Mouse (Mus musculus): ENCODE results near the gene 9530003J23Rik. TPM values are rescaled to one million over a fixed set of nuclear protein-coding genes. Genes with fewer than 3 reads are reported as not detected.
"Not testable (repeated sequence)": the region's sequence is repeated elsewhere in the genome, so short reads cannot be mapped to it uniquely, and the experiment has no call there.

9530003J23Rik gene
- polyA plus RNA-seq, 1 experiment from 2014 or later: not detected

DNA sequence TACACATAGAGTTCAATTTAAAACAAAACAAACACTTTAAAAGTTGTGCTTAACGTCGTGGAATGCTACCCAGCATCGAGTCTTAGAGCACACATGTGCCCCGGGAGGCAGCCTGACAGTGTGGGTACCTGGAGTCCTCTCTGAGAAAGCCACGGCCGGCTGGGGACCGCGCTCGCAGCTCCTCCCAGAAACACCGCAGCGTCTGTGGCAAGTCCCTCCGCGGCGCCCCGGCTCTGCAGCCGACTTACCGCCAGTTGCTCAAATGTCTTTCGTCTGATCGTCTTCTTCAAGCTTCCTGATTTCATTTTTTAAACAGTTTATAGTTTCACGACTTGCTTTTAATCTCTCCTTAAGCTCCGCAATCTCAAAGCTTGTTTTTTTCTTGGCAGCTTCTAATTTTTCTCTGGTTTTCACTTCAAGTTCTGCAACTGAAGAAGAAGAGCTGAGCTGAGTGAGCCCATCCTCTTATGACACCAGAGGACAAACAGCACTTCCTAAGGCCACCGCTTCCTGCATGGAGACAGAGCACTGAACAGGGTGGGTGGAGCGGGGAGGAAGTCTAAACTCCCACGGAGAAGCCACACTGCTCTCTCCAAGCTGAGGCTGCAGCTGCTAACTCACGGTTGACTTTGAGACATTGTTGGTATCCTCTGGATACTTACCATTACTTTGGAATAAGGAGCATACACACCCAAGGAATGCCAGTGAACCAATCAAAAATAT, 22.9 kb downstream of the 9530003J23Rik start:
- 92% methylated on average over 25 of the region's 25 CpGs for WGBS
- Histone ChIP-seq H3K36me3 (ENCODE audit: control insufficient read depth, insufficient read depth, low read length) (peaks cover 72% of the 10 kb centered on the region), H3K4me1 (ENCODE audit: control insufficient read depth in 2 of 2, insufficient read depth in 2 of 2, low read length in 2 of 2) (peaks cover 2% of the 10 kb centered on the region in 2 experiments; a peak in 2 of 4 replicates), H3K4me3 (ENCODE audit: control insufficient read depth in 1 of 2, insufficient read depth in 1 of 2, low read depth in 1 of 2, low read length in 2 of 2) (no peak overlapping the region), H3K9ac (ENCODE audit: low read length) (no peak overlapping the region), H3K27ac (replicated peaks in 1 of 2; ENCODE audit: control insufficient read depth in 1 of 2, insufficient read depth in 1 of 2, low read depth in 2 of 2, low read length in 2 of 2) (no peak overlapping the region), H3K9me3 (ENCODE audit: control insufficient read depth, low read length) (no peaks in the 10 kb centered on the region), H3K27me3 (ENCODE audit: control insufficient read depth, insufficient read depth, low read length) (no peaks in the 10 kb centered on the region), H3K4me2 (ENCODE audit: low read length) (no peak overlapping the region)
- ATAC-seq (ENCODE audit: insufficient number of reproducible peaks, insufficient read depth, low FRiP score, low read depth): no peak

DNA sequence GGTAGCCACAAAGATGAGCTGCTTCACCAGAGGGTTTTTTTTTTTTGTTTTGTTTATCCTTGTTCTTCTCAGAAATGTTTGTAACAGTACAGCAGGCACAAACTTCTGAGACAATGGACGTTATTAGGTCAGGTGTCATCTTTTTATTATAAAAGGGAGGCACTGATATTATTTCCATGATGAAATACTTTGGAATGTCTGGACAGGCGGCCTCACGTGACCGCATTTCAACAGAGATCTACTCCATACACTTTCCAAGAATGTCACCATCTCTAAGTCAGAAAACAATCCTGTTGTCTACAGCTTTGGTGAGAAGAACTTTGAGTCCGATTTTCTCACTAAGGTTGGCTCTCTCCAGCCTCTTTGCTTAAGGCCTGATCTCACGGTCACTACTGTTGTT, 27.5 kb downstream of the 9530003J23Rik start:
- WGBS: 80% methylated on average over 6 of the region's 6 CpGs
- Histone ChIP-seq H3K9ac (ENCODE audit: low read length) (no peak overlapping the region), H3K4me1 (ENCODE audit: control insufficient read depth in 2 of 2, insufficient read depth in 2 of 2, low read length in 2 of 2) (peaks cover 3 to 15% of the 10 kb centered on the region in 2 experiments), H3K27ac (replicated peaks in 1 of 2; ENCODE audit: control insufficient read depth in 1 of 2, insufficient read depth in 1 of 2, low read depth in 2 of 2, low read length in 2 of 2) (peak overlapping the region; percentile 52 to 60; a peak in 3 of 4 replicates), H3K9me3 (ENCODE audit: control insufficient read depth, low read length) (no peaks in the 10 kb centered on the region), H3K27me3 (ENCODE audit: control insufficient read depth, insufficient read depth, low read length) (no peaks in the 10 kb centered on the region), H3K4me3 (ENCODE audit: control insufficient read depth in 1 of 2, insufficient read depth in 1 of 2, low read depth in 1 of 2, low read length in 2 of 2) (no peak overlapping the region), H3K36me3 (ENCODE audit: control insufficient read depth, insufficient read depth, low read length) (peaks cover 29% of the 10 kb centered on the region), H3K4me2 (ENCODE audit: low read length) (no peak overlapping the region)
- ATAC-seq (ENCODE audit: insufficient number of reproducible peaks, insufficient read depth, low FRiP score, low read depth): no peak

DNA sequence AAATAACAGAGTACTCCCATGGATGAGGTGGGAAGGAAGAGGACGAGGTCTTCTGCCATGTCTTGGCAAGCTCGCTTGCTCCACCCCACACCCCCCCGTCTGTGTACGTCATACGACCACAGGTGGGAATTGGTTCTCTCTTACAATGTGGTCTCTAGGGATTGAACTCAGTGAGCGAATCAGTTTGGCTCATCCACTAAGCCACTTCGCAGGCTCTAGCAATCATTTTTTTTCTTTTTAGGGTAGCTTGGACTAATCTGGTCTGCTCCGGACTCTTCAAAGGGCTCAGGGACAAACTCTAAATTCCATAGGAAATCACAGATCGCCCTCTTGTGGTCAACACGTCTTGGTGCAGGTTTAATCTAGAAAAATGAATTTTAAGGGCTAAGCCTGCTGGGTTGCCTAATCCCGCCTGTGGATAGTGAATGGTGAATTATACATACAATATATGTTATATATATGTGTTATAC, 29.0 kb downstream of the 9530003J23Rik start:
- Histone ChIP-seq H3K36me3 (ENCODE audit: control insufficient read depth, insufficient read depth, low read length) (peaks cover 13% of the 10 kb centered on the region), H3K4me3 (ENCODE audit: control insufficient read depth in 1 of 2, insufficient read depth in 1 of 2, low read depth in 1 of 2, low read length in 2 of 2) (peak overlapping the region; percentile 33 to 36), H3K4me2 (ENCODE audit: low read length) (peak overlapping the region; percentile 61), H3K9me3 (ENCODE audit: control insufficient read depth, low read length) (no peaks in the 10 kb centered on the region), H3K9ac (ENCODE audit: low read length) (peak overlapping the region; percentile 59; the same call in 1 of the 2 replicates), H3K4me1 (ENCODE audit: control insufficient read depth in 2 of 2, insufficient read depth in 2 of 2, low read length in 2 of 2) (peaks cover 3 to 15% of the 10 kb centered on the region in 2 experiments), H3K27ac (replicated peaks in 1 of 2; ENCODE audit: control insufficient read depth in 1 of 2, insufficient read depth in 1 of 2, low read depth in 2 of 2, low read length in 2 of 2) (no peak overlapping the region), H3K27me3 (ENCODE audit: control insufficient read depth, insufficient read depth, low read length) (no peaks in the 10 kb centered on the region)
- 11% methylated on average over 11 of the region's 11 CpGs for WGBS
- 0 out of 2 replicates have a peak, but pooled peaks have one; percentile 18 for ATAC-seq (ENCODE audit: insufficient number of reproducible peaks, insufficient read depth, low FRiP score, low read depth)

DNA sequence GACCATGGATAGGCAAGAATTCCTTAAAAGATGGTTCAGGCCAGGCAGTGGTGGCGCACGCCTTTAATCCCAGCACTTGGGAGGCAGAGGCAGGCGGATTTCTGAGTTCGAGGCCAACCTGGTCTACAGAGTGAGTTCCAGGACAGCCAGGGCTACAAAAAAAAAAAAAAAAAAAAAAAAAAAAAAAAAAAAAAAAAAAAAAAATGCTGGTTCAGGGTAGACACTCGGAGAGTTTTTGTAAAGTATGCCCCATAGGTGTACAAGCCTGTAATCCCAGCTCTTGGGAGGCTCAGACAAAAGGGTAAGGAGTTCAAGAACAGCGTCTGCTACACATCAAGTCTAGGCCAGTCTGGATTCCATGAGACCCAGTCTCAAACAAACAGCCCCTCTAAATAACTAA, 29.7 kb downstream of the 9530003J23Rik start:
- not testable (repeated sequence) for H3K27me3 ChIP-seq (ENCODE audit: control insufficient read depth, insufficient read depth, low read length); H3K36me3 ChIP-seq (ENCODE audit: control insufficient read depth, insufficient read depth, low read length); H3K4me3 ChIP-seq (ENCODE audit: control insufficient read depth in 1 of 2, insufficient read depth in 1 of 2, low read depth in 1 of 2, low read length in 2 of 2); ATAC-seq (ENCODE audit: insufficient number of reproducible peaks, insufficient read depth, low FRiP score, low read depth); H3K27ac ChIP-seq (replicated peaks in 1 of 2; ENCODE audit: control insufficient read depth in 1 of 2, insufficient read depth in 1 of 2, low read depth in 2 of 2, low read length in 2 of 2); H3K9ac ChIP-seq (ENCODE audit: low read length); H3K9me3 ChIP-seq (ENCODE audit: control insufficient read depth, low read length); H3K4me2 ChIP-seq (ENCODE audit: low read length)
- 94% methylated on average over 6 of the region's 6 CpGs for WGBS
- H3K4me1 ChIP-seq (ENCODE audit: control insufficient read depth in 2 of 2, insufficient read depth in 2 of 2, low read length in 2 of 2): peaks cover 3 to 15% of the 10 kb centered on the region in 2 experiments

DNA sequence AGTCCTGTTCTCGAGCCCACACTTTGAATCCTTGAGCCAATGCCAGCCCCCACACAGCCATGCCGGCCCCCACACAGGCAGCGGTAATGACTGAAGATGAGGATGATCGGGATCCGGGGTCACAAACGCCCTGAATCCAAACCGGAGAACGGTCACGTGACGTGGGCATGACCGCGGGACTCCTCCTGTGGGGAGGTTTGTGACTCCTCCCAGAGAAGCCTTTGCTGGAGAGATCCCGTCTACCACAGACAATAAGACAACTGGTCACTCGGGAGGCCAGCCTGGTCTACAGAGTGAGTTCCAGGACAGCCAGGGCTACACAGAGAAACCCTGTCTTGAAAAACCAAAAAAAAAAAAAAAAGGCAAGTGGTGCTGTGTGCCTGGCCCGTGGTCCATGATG, 30.3 kb downstream of the 9530003J23Rik start:
- WGBS: 85% methylated on average over 15 of the region's 15 CpGs
- no peak overlapping the region for H3K4me3 ChIP-seq (ENCODE audit: control insufficient read depth in 1 of 2, insufficient read depth in 1 of 2, low read depth in 1 of 2, low read length in 2 of 2)
- no peak overlapping the region for H3K27ac ChIP-seq (replicated peaks in 1 of 2; ENCODE audit: control insufficient read depth in 1 of 2, insufficient read depth in 1 of 2, low read depth in 2 of 2, low read length in 2 of 2)
- H3K9ac ChIP-seq (ENCODE audit: low read length): no peak overlapping the region
- H3K9me3 ChIP-seq (ENCODE audit: control insufficient read depth, low read length): no peaks in the 10 kb centered on the region
- H3K4me1 ChIP-seq (ENCODE audit: control insufficient read depth in 2 of 2, insufficient read depth in 2 of 2, low read length in 2 of 2): peaks cover 3 to 15% of the 10 kb centered on the region in 2 experiments
- H3K27me3 ChIP-seq (ENCODE audit: control insufficient read depth, insufficient read depth, low read length): no peaks in the 10 kb centered on the region
- no peak overlapping the region for H3K4me2 ChIP-seq (ENCODE audit: low read length)
- 0 out of 2 replicates have a peak, but pooled peaks cover 3% of the 10 kb centered on the region for H3K36me3 ChIP-seq (ENCODE audit: control insufficient read depth, insufficient read depth, low read length)
- no peak for ATAC-seq (ENCODE audit: insufficient number of reproducible peaks, insufficient read depth, low FRiP score, low read depth)

DNA sequence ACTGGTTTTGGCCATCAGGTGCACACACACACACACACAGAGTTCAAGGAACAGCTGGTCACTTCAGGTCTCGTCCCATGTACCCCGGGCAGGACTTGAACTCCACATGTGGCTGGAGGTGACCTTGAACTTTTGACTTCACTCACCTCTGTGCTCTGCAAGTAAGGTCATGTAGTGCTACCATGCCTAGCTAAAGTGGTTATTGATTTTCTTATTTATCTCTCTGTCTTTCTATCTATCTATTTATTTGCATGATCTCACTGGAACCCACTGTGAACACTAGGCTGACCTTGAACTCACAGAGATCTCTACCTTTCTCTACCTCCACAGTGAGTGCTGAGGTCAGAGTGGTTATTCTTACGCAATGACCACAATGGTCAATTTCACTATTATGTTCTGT, 32.4 kb downstream of the 9530003J23Rik start:
- H3K4me1 ChIP-seq (ENCODE audit: control insufficient read depth in 2 of 2, insufficient read depth in 2 of 2, low read length in 2 of 2): peaks cover 6 to 15% of the 10 kb centered on the region in 2 experiments
- H3K27me3 ChIP-seq (ENCODE audit: control insufficient read depth, insufficient read depth, low read length): no peaks in the 10 kb centered on the region
- H3K4me2 ChIP-seq (ENCODE audit: low read length): no peak overlapping the region
- no peak overlapping the region for H3K27ac ChIP-seq (replicated peaks in 1 of 2; ENCODE audit: control insufficient read depth in 1 of 2, insufficient read depth in 1 of 2, low read depth in 2 of 2, low read length in 2 of 2)
- H3K36me3 ChIP-seq (ENCODE audit: control insufficient read depth, insufficient read depth, low read length): no peaks in the 10 kb centered on the region
- no peak overlapping the region for H3K9ac ChIP-seq (ENCODE audit: low read length)
- H3K9me3 ChIP-seq (ENCODE audit: control insufficient read depth, low read length): no peaks in the 10 kb centered on the region
- H3K4me3 ChIP-seq (ENCODE audit: control insufficient read depth in 1 of 2, insufficient read depth in 1 of 2, low read depth in 1 of 2, low read length in 2 of 2): no peak overlapping the region
- ATAC-seq (ENCODE audit: insufficient number of reproducible peaks, insufficient read depth, low FRiP score, low read depth): no peak
- WGBS: 89% methylated on average over 3 of the region's 3 CpGs

DNA sequence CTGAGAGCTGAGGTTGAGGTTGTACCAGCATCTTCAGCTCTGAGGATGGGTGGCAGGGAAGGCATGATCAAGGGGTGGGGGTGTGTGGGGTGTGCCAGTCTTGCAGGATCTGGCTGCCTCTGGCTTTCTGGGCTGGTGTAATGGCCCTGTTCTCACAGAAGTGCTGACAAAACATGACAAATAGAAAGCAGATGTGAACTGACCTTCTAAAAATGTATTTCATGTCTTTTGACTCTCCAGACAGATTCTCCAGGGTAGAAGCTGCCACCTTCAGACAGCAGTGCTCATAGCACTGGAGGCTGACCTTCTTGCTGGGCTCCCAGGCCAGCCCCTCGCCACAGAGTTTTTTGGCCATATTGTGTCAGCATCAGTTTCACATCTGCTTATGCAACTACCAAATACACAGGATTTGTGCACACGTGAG, 34.9 kb downstream of the 9530003J23Rik start:
- no peak for ATAC-seq (ENCODE audit: insufficient number of reproducible peaks, insufficient read depth, low FRiP score, low read depth)
- Histone ChIP-seq H3K4me3 (ENCODE audit: control insufficient read depth in 1 of 2, insufficient read depth in 1 of 2, low read depth in 1 of 2, low read length in 2 of 2) (no peak overlapping the region), H3K27me3 (ENCODE audit: control insufficient read depth, insufficient read depth, low read length) (no peaks in the 10 kb centered on the region), H3K27ac (replicated peaks in 1 of 2; ENCODE audit: control insufficient read depth in 1 of 2, insufficient read depth in 1 of 2, low read depth in 2 of 2, low read length in 2 of 2) (no peak overlapping the region), H3K4me1 (ENCODE audit: control insufficient read depth in 2 of 2, insufficient read depth in 2 of 2, low read length in 2 of 2) (peaks cover 3 to 10% of the 10 kb centered on the region in 2 experiments; a peak in 3 of 4 replicates), H3K36me3 (ENCODE audit: control insufficient read depth, insufficient read depth, low read length) (no peaks in the 10 kb centered on the region), H3K9me3 (ENCODE audit: control insufficient read depth, low read length) (no peaks in the 10 kb centered on the region), H3K9ac (ENCODE audit: low read length) (peak overlapping the region; percentile 7; the same call in 1 of the 2 replicates), H3K4me2 (ENCODE audit: low read length) (0 out of 2 replicates have a peak overlapping the region, but pooled peaks have one; percentile 18)
- 57% methylated on average over 2 of the region's 2 CpGs for WGBS
